Mouse (Mus musculus): Measurements from ENCODE around the gene Atrnl1. TPM values are rescaled to one million over a fixed set of nuclear protein-coding genes. Genes with fewer than 3 reads are reported as not detected.

Atrnl1 gene
- polyA plus RNA-seq, 1 experiment from 2014 or later: 2.8 TPM

GRCm38 (mm10) chr19:58016561-58017453, 406.0 kb downstream of the Atrnl1 start:
- Histone ChIP-seq H3K4me2 (no peak overlapping the region), H3K27ac (replicated peaks) (no peak overlapping the region), H3K4me1 (peaks cover 29% of the 10 kb centered on the region), H3K9me3 (no peaks in the 10 kb centered on the region), H3K27me3 (replicated peaks) (no peaks in the 10 kb centered on the region), H3K4me3 (no peak overlapping the region), H3K36me3 (no peaks in the 10 kb centered on the region), H3K9ac (no peak overlapping the region)
- WGBS: 72% methylated on average over 9 of the region's 9 CpGs
- ATAC-seq (ENCODE audit: extremely low read depth, insufficient number of reproducible peaks, low FRiP score, low TSS enrichment): no peak

DNA sequence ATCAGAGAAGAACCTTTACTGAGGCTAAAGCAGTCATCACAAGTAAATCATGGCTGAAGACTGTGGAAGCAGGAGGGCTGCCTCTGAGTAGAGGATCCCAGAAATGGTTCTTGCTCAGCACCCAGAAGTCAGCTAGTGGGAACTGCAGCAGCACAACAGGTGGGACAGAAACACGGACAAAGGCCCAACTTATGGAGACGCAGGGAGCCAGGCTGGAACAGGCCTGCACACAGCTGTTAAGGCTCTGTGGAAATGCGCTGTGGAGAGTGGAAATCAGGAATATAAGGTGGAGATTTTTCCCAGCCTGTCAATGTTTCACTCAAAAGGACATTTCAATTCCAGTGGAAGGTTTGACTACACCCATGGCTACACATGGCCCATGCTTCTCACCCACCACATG, 406.6 kb downstream of the Atrnl1 start:
- Histone ChIP-seq H3K9ac (no peak overlapping the region), H3K9me3 (no peaks in the 10 kb centered on the region), H3K27me3 (replicated peaks) (no peaks in the 10 kb centered on the region), H3K27ac (replicated peaks) (no peak overlapping the region), H3K36me3 (no peaks in the 10 kb centered on the region), H3K4me2 (no peak overlapping the region), H3K4me1 (peaks cover 29% of the 10 kb centered on the region), H3K4me3 (no peak overlapping the region)
- no peak for ATAC-seq (ENCODE audit: extremely low read depth, insufficient number of reproducible peaks, low FRiP score, low TSS enrichment)
- 89% methylated on average over 3 of the region's 3 CpGs for WGBS

DNA sequence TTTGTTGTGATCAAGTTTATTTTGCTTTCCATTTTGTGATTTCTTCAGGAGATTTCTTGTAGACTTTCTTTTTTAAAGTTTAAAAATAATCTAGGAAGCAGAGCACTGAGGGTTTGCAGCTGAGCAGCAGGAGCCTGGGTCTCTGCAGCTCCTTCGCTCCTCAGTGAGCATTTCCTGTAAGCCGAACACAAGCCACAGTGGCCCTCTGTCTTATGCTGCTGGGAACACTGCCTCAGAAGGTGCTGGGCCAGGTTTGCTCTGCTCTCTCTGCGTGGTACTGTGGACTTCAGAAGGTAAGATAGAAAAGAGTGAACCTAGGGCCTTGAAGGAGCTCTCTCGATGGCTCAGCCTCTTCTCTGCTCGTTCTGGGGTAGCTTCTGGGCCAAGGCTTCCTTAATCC, 407.9 kb downstream of the Atrnl1 start:
- H3K4me2 ChIP-seq: no peak overlapping the region
- no peaks in the 10 kb centered on the region for H3K36me3 ChIP-seq
- no peaks in the 10 kb centered on the region for H3K9me3 ChIP-seq
- no peak for ATAC-seq (ENCODE audit: extremely low read depth, insufficient number of reproducible peaks, low FRiP score, low TSS enrichment)
- H3K4me3 ChIP-seq: no peak overlapping the region
- 73% methylated on average over 5 of the region's 5 CpGs for WGBS
- no peaks in the 10 kb centered on the region for H3K27me3 ChIP-seq (replicated peaks)
- H3K27ac ChIP-seq (replicated peaks): no peak overlapping the region
- H3K4me1 ChIP-seq: peaks cover 29% of the 10 kb centered on the region
- no peak overlapping the region for H3K9ac ChIP-seq

GRCm38 (mm10) chr19:58021514-58022284, 410.9 kb downstream of the Atrnl1 start:
- H3K4me2 ChIP-seq: no peak overlapping the region
- peaks cover 18% of the 10 kb centered on the region for H3K4me1 ChIP-seq
- no peak overlapping the region for H3K9ac ChIP-seq
- no peak overlapping the region for H3K4me3 ChIP-seq
- no peak overlapping the region for H3K27ac ChIP-seq (replicated peaks)
- no peak for ATAC-seq (ENCODE audit: extremely low read depth, insufficient number of reproducible peaks, low FRiP score, low TSS enrichment)
- no peaks in the 10 kb centered on the region for H3K27me3 ChIP-seq (replicated peaks)
- no peaks in the 10 kb centered on the region for H3K36me3 ChIP-seq
- no peaks in the 10 kb centered on the region for H3K9me3 ChIP-seq
- WGBS: 86% methylated on average over 8 of the region's 8 CpGs

GRCm38 (mm10) chr19:58023216-58023825, 412.5 kb downstream of the Atrnl1 start:
- H3K4me3 ChIP-seq: no peak overlapping the region
- no peak for ATAC-seq (ENCODE audit: extremely low read depth, insufficient number of reproducible peaks, low FRiP score, low TSS enrichment)
- no peaks in the 10 kb centered on the region for H3K9me3 ChIP-seq
- H3K27me3 ChIP-seq (replicated peaks): no peaks in the 10 kb centered on the region
- WGBS: 84% methylated on average over 14 of the region's 14 CpGs
- H3K4me2 ChIP-seq: no peak overlapping the region
- no peaks in the 10 kb centered on the region; the same call in 1 of the 2 replicates for H3K36me3 ChIP-seq
- no peak overlapping the region for H3K9ac ChIP-seq
- no peak overlapping the region for H3K27ac ChIP-seq (replicated peaks)
- H3K4me1 ChIP-seq: peaks cover 10% of the 10 kb centered on the region

DNA sequence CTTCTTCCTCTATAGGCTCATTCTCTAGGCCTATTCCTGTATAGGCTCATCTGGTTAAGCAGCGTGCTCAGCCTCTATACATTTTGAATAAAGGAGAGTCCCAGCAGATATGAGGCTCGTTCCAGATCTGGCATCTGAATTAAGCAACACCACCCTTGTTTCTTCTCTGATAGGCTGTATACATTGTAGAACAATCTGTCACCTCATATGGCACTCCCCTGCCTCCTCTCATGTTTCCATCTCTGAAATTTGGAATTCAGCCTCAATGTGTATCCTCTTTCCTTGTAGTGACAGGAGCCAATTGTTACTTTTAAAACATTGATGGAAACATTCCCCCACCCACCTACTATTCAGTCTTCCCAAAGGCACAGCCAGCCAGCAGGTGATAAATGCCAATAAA, 414.2 kb downstream of the Atrnl1 start:
- WGBS: 79% methylated on average over 2 of the region's 2 CpGs
- no peak overlapping the region for H3K27ac ChIP-seq (replicated peaks)
- no peaks in the 10 kb centered on the region; the same call in 1 of the 2 replicates for H3K36me3 ChIP-seq
- no peak overlapping the region for H3K9ac ChIP-seq
- no peaks in the 10 kb centered on the region for H3K4me1 ChIP-seq
- no peak for ATAC-seq (ENCODE audit: extremely low read depth, insufficient number of reproducible peaks, low FRiP score, low TSS enrichment)
- no peak overlapping the region for H3K4me3 ChIP-seq
- H3K27me3 ChIP-seq (replicated peaks): no peaks in the 10 kb centered on the region
- peaks cover 4% of the 10 kb centered on the region; the same call in 1 of the 2 replicates for H3K9me3 ChIP-seq
- no peak overlapping the region for H3K4me2 ChIP-seq

DNA sequence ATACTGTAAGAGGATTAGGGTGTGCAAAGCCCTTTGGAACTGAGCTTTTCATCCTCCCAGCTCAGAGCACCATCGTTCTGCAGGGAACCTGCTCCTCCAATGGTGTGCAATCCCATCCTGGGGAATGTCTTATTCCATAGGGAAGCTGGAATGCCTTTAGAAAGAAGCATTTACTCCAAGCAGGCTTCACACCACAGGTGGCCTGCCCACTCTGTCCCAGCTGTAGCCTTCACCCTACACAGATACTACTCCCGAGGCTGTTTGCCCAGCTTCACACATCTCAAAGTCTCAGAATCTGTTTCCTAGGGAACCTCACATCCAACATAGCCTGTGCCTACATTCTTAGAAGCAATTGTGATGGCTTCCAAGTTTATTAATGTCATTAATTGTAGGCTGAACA, 418.8 kb downstream of the Atrnl1 start:
- Histone ChIP-seq H3K27me3 (replicated peaks) (no peaks in the 10 kb centered on the region), H3K36me3 (peaks cover 4% of the 10 kb centered on the region), H3K9ac (no peak overlapping the region), H3K4me3 (no peak overlapping the region), H3K4me2 (no peak overlapping the region), H3K9me3 (peaks cover 11% of the 10 kb centered on the region), H3K4me1 (no peaks in the 10 kb centered on the region), H3K27ac (replicated peaks) (no peak overlapping the region)
- whole genome bisulfite sequencing: 66% methylated on average over 2 of the region's 2 CpGs
- ATAC-seq (ENCODE audit: extremely low read depth, insufficient number of reproducible peaks, low FRiP score, low TSS enrichment): no peak

- 84% methylated on average over 5 of the region's 5 CpGs for WGBS
- ATAC-seq (ENCODE audit: extremely low read depth, insufficient number of reproducible peaks, low FRiP score, low TSS enrichment): no peak
- Histone ChIP-seq H3K27ac (replicated peaks) (no peak overlapping the region), H3K9ac (no peak overlapping the region), H3K4me1 (no peaks in the 10 kb centered on the region), H3K4me2 (no peak overlapping the region), H3K9me3 (peaks cover 11% of the 10 kb centered on the region), H3K4me3 (no peak overlapping the region), H3K27me3 (replicated peaks) (no peaks in the 10 kb centered on the region), H3K36me3 (peaks cover 4% of the 10 kb centered on the region)
These were observed 422.4 kb downstream of the Atrnl1 start for GRCm38 (mm10) chr19:58033241-58033640.

GRCm38 (mm10) chr19:58036166-58036565, 425.3 kb downstream of the Atrnl1 start:
- Histone ChIP-seq H3K9ac (no peak overlapping the region), H3K27me3 (replicated peaks) (no peaks in the 10 kb centered on the region)
- ATAC-seq (ENCODE audit: extremely low read depth, insufficient number of reproducible peaks, low FRiP score, low TSS enrichment): no peak

DNA sequence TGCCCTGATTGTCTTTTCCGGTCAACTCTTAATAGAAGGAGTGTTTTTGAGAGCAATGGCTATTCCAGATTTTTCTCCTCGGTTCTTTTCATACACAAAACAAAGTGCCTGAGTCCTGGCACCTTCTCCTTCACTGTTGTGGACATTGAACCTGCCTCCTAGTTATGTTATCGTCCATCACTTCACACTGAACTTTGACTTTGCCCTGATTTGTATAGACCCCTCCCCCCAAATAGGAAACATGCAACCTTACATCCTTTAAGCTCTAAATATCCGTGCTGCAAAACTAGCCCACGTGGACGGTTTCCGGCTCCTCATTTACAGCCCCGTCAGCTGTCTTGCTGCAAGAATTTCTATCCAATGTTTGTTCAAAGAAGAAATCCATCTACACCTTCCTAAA, 432.3 kb downstream of the Atrnl1 start:
- Histone ChIP-seq H3K27me3 (replicated peaks) (no peaks in the 10 kb centered on the region), H3K4me2 (no peak overlapping the region), H3K4me1 (peaks cover 18% of the 10 kb centered on the region), H3K9me3 (no peaks in the 10 kb centered on the region), H3K4me3 (no peak overlapping the region), H3K36me3 (no peaks in the 10 kb centered on the region), H3K9ac (no peak overlapping the region), H3K27ac (replicated peaks) (no peak overlapping the region)
- WGBS: 75% methylated on average over 8 of the region's 8 CpGs
- no peak for ATAC-seq (ENCODE audit: extremely low read depth, insufficient number of reproducible peaks, low FRiP score, low TSS enrichment)

More at GRCm38 (mm10) chr19:58036166-58036565, 425.3 kb downstream of the Atrnl1 start:
- H3K36me3 ChIP-seq: no peaks in the 10 kb centered on the region
- no peaks in the 10 kb centered on the region for H3K9me3 ChIP-seq
- no peaks in the 10 kb centered on the region for H3K4me1 ChIP-seq
- 67% methylated on average over 3 of the region's 3 CpGs for WGBS
- no peak overlapping the region for H3K4me2 ChIP-seq
- H3K27ac ChIP-seq (replicated peaks): no peak overlapping the region
- no peak overlapping the region for H3K4me3 ChIP-seq

GRCm38 (mm10) chr19:58043550-58043949, 432.7 kb downstream of the Atrnl1 start:
- no peak overlapping the region; the same call in 1 of the 2 replicates for H3K27ac ChIP-seq (replicated peaks)
- H3K9ac ChIP-seq: no peak overlapping the region
- no peaks in the 10 kb centered on the region for H3K36me3 ChIP-seq
- no peak for ATAC-seq (ENCODE audit: extremely low read depth, insufficient number of reproducible peaks, low FRiP score, low TSS enrichment)
- H3K9me3 ChIP-seq: no peaks in the 10 kb centered on the region
- H3K4me1 ChIP-seq: peaks cover 18% of the 10 kb centered on the region
- 50% methylated on average over 4 of the region's 4 CpGs for WGBS
- no peak overlapping the region for H3K4me3 ChIP-seq
- H3K4me2 ChIP-seq: no peak overlapping the region
- H3K27me3 ChIP-seq (replicated peaks): no peaks in the 10 kb centered on the region

All from heart, embryonic 13.5 days (tissue).